Mouse (Mus musculus): ENCODE measurements around the gene Mpdz. TPM values are rescaled to one million over a fixed set of nuclear protein-coding genes. Genes with fewer than 3 reads are reported as not detected.

Gene Mpdz
- polyA plus RNA-seq, 1 experiment: 2.0 TPM

DNA sequence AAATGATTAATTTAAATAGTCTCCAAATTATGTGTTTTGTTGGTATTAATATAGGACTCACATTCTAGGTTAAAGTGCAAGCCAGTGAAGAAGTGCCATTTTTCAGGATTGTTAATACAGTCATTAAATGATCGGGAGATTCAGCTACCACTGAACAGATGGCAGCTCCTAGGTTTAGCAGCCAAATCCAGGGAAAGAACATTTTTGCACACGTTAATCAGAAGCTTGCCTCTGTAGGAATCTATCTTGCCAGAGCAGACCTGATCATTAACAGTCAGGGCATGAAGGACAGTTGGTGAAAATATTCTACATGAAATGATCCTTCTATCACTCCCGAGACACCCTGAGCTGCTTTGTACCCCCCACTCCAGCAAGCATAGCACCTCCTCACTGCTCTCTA is 120.4 kb downstream of the Mpdz start:
- TF ChIP-seq POLR2A (IDR thresholded peaks at IDR 0.05; ENCODE audit: low read depth, low read length) (no peak), CTCF (IDR thresholded peaks at IDR 0.05; ENCODE audit: extremely low read depth, insufficient read depth, insufficient read length, insufficient replicate concordance) (no peak)
- H3K4me3 ChIP-seq (ENCODE audit: extremely low read depth, insufficient read depth, insufficient read length): no peak overlapping the region
- no peak for DNase-seq (ENCODE audit: low read depth in 1 of 2, low spot score in 2 of 2)
- no peaks in the 10 kb centered on the region for H3K4me1 ChIP-seq (ENCODE audit: control insufficient read depth, insufficient read depth, insufficient read length)
- H3K27me3 ChIP-seq (ENCODE audit: control insufficient read depth, insufficient read depth, low read length): no peaks in the 10 kb centered on the region
- no peaks in the 10 kb centered on the region for H3K36me3 ChIP-seq (ENCODE audit: control insufficient read depth, insufficient read depth, low read length)
- 84% methylated on average over 3 of the region's 3 CpGs for WGBS
- no peak overlapping the region for H3K27ac ChIP-seq (ENCODE audit: insufficient read depth, low read length)

DNA sequence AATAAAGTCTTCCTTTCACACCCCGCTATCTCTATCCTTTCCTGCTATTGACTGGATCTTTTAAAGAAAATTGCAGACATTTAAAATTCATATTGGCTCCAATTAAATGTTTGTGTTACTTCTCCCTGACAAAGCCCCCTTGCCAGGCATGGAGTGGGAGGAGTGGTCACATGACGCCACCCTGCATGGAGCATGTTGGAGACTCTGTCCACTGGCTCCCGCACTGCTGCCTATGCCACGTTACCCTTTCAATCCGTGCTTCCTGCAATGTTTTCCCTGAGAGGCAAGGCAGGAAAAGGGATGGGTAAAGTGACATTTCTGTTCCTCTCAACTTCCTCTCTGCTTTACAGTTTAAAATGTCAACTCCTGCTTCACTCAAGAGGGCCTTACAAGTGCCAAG is 128.0 kb downstream of the Mpdz start:
- H3K27ac ChIP-seq (ENCODE audit: insufficient read depth, low read length): no peak overlapping the region
- H3K36me3 ChIP-seq (ENCODE audit: control insufficient read depth, insufficient read depth, low read length): no peaks in the 10 kb centered on the region
- no peak for DNase-seq (ENCODE audit: low read depth in 1 of 2, low spot score in 2 of 2)
- no peak overlapping the region for H3K4me3 ChIP-seq (ENCODE audit: extremely low read depth, insufficient read depth, insufficient read length)
- 86% methylated on average over 5 of the region's 5 CpGs for WGBS
- TF ChIP-seq CTCF (IDR thresholded peaks at IDR 0.05; ENCODE audit: extremely low read depth, insufficient read depth, insufficient read length, insufficient replicate concordance) (no peak), POLR2A (IDR thresholded peaks at IDR 0.05; ENCODE audit: low read depth, low read length) (no peak)
- no peaks in the 10 kb centered on the region for H3K4me1 ChIP-seq (ENCODE audit: control insufficient read depth, insufficient read depth, insufficient read length)
- no peaks in the 10 kb centered on the region; the same call in 1 of the 2 replicates for H3K27me3 ChIP-seq (ENCODE audit: control insufficient read depth, insufficient read depth, low read length)

DNA sequence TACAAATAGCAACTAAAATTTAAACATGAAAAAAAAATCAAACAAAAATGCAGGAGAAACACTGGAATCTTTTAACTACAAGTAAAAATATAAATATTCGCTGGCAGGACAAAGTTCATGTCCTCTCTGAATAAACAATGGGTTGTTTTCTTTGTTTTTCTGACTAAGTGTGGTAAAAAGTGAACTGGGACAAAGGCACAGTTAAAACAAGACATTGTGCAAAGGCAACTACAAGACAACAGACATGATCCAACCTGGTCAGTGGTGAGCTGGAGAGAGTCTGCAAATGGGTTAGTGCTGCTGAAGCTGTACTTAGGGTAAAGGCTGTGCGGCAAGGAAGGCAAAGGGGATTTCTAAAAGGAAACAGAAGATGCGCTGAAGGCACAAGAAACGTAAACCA is 129.4 kb downstream of the Mpdz start:
- H3K4me1 ChIP-seq (ENCODE audit: control insufficient read depth, insufficient read depth, insufficient read length): no peaks in the 10 kb centered on the region
- H3K36me3 ChIP-seq (ENCODE audit: control insufficient read depth, insufficient read depth, low read length): no peaks in the 10 kb centered on the region
- H3K27me3 ChIP-seq (ENCODE audit: control insufficient read depth, insufficient read depth, low read length): no peaks in the 10 kb centered on the region; the same call in 1 of the 2 replicates
- 83% methylated on average over 4 of the region's 4 CpGs for WGBS
- DNase-seq (ENCODE audit: low read depth in 1 of 2, low spot score in 2 of 2): no peak
- H3K27ac ChIP-seq (ENCODE audit: insufficient read depth, low read length): no peak overlapping the region
- TF ChIP-seq POLR2A (IDR thresholded peaks at IDR 0.05; ENCODE audit: low read depth, low read length) (no peak), CTCF (IDR thresholded peaks at IDR 0.05; ENCODE audit: extremely low read depth, insufficient read depth, insufficient read length, insufficient replicate concordance) (no peak)
- no peak overlapping the region for H3K4me3 ChIP-seq (ENCODE audit: extremely low read depth, insufficient read depth, insufficient read length)

DNA sequence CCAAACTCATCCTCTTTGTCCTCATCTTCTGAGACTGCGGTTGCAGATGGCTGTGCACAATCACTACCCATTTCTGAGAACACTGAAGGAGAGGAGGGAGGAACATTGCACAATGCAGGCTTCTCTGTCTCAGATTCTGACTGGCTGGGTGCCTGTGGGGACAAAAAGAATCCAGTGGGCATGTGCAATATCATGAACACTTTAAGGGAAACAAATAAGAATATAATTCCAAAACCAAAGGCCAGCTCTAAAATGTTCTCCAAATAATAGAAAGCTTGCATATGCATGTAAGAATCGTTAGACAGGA is 132.5 kb downstream of the Mpdz start:
- no peaks in the 10 kb centered on the region for H3K4me1 ChIP-seq (ENCODE audit: control insufficient read depth, insufficient read depth, insufficient read length)
- no peak overlapping the region for H3K27ac ChIP-seq (ENCODE audit: insufficient read depth, low read length)
- H3K27me3 ChIP-seq (ENCODE audit: control insufficient read depth, insufficient read depth, low read length): no peaks in the 10 kb centered on the region; the same call in 1 of the 2 replicates
- no peaks in the 10 kb centered on the region for H3K36me3 ChIP-seq (ENCODE audit: control insufficient read depth, insufficient read depth, low read length)
- 71% methylated on average over 2 of the region's 2 CpGs for WGBS
- DNase-seq (ENCODE audit: low read depth in 1 of 2, low spot score in 2 of 2): no peak
- TF ChIP-seq POLR2A (IDR thresholded peaks at IDR 0.05; ENCODE audit: low read depth, low read length): no peak
- TF ChIP-seq CTCF (IDR thresholded peaks at IDR 0.05; ENCODE audit: extremely low read depth, insufficient read depth, insufficient read length, insufficient replicate concordance): no peak
- H3K4me3 ChIP-seq (ENCODE audit: extremely low read depth, insufficient read depth, insufficient read length): no peak overlapping the region

DNA sequence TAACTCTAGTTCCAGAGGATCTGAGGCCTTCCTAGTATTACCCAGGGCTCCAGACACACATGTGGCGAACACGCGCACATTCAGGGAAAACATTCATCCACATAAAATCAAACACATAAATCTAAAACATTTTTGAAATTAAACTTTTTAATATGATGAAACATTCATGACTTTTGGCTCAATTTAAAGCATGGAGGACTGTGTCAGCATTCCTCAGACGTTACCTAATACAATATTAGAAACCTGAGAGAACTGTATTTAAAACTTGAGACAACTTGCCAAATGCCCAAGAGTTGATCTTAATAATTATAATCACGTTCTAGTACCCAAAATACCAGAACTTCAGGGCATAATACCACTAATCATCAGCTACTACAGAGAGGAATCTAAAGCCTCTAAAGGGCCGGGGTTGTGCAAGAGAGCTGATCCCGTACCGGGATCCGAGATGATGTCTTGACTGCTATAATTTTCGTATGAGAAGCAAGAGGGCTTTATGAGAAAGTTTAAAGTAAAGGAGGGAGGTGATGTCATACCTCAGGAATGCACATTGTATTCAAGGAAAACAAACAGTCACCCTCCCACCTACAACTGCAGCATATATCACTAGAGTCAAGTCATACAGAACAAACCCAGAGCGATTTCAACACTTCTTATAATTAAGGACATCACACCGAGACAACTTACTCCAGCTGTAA is 133.0 kb downstream of the Mpdz start:
- TF ChIP-seq POLR2A (IDR thresholded peaks at IDR 0.05; ENCODE audit: low read depth, low read length): no peak
- TF ChIP-seq CTCF (IDR thresholded peaks at IDR 0.05; ENCODE audit: extremely low read depth, insufficient read depth, insufficient read length, insufficient replicate concordance): no peak
- H3K36me3 ChIP-seq (ENCODE audit: control insufficient read depth, insufficient read depth, low read length): no peaks in the 10 kb centered on the region
- WGBS: 87% methylated on average over 12 of the region's 12 CpGs
- no peak overlapping the region for H3K27ac ChIP-seq (ENCODE audit: insufficient read depth, low read length)
- no peaks in the 10 kb centered on the region; the same call in 1 of the 2 replicates for H3K27me3 ChIP-seq (ENCODE audit: control insufficient read depth, insufficient read depth, low read length)
- no peaks in the 10 kb centered on the region for H3K4me1 ChIP-seq (ENCODE audit: control insufficient read depth, insufficient read depth, insufficient read length)
- DNase-seq (ENCODE audit: low read depth in 1 of 2, low spot score in 2 of 2): no peak
- no peak overlapping the region for H3K4me3 ChIP-seq (ENCODE audit: extremely low read depth, insufficient read depth, insufficient read length)

DNA sequence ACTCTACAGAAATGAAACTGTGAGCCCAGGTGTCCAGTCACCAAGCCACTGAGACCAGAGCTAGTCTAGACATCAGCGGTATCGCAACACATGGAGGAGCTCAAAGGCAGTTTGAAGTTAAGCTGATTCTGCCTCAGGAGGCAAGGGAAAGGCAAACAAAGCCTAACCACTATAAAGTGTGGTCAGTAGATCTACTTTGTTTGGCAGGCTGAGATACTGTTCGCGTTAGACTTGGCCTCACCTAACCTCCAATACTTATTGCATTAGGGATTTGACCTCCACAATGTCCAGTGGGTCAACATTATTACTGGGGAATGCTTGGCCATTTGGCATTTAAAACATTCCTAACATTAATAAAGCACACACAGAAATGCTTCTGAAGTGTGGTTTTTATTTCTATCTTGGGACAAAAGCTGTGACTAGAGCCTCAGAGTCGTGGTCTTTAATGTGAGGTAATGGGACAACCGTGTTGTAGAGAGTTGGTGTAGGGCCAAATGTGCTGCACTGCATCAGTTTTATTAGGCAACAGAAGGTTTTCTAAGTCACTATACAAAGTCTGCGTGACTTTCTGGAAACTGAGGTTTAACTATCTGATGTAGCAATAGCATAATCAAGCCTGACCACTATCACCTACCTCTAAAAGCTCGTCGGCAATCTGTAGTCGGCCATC is 134.9 kb downstream of the Mpdz start:
- H3K4me3 ChIP-seq (ENCODE audit: extremely low read depth, insufficient read depth, insufficient read length): no peak overlapping the region

DNA sequence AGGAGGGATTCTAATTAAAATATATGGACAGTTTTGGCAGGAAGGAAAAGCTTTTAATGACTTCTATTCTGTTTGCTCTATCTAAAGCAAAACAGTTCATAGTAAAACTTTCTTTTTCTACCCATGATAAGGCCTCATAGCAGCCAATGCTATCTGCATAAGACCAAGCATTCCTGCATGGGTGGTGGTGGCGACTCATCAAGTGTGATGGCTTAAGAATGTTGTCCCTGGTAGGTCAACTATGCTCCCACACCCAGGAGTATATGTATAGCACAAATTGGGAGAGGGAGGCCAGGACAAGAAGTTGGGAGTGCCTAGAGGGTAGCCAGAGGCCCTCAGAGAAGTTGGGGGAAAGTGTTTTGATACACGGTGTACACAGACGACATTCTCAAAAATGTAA is 140.6 kb downstream of the Mpdz start:
- DNase-seq (ENCODE audit: low read depth in 1 of 2, low spot score in 2 of 2): no peak
- TF ChIP-seq CTCF (IDR thresholded peaks at IDR 0.05; ENCODE audit: extremely low read depth, insufficient read depth, insufficient read length, insufficient replicate concordance) (no peak), POLR2A (IDR thresholded peaks at IDR 0.05; ENCODE audit: low read depth, low read length) (no peak)
- H3K36me3 ChIP-seq (ENCODE audit: control insufficient read depth, insufficient read depth, low read length): no peaks in the 10 kb centered on the region
- no peak overlapping the region for H3K27ac ChIP-seq (ENCODE audit: insufficient read depth, low read length)
- no peak overlapping the region for H3K4me3 ChIP-seq (ENCODE audit: extremely low read depth, insufficient read depth, insufficient read length)
- H3K4me1 ChIP-seq (ENCODE audit: control insufficient read depth, insufficient read depth, insufficient read length): no peaks in the 10 kb centered on the region
- H3K27me3 ChIP-seq (ENCODE audit: control insufficient read depth, insufficient read depth, low read length): no peaks in the 10 kb centered on the region
- 91% methylated on average over 3 of the region's 3 CpGs for WGBS

More for the DNA sequence above, 134.9 kb downstream of the Mpdz start:
- no peaks in the 10 kb centered on the region for H3K4me1 ChIP-seq (ENCODE audit: control insufficient read depth, insufficient read depth, insufficient read length)
- no peak overlapping the region for H3K27ac ChIP-seq (ENCODE audit: insufficient read depth, low read length)
- TF ChIP-seq CTCF (IDR thresholded peaks at IDR 0.05; ENCODE audit: extremely low read depth, insufficient read depth, insufficient read length, insufficient replicate concordance) (no peak), POLR2A (IDR thresholded peaks at IDR 0.05; ENCODE audit: low read depth, low read length) (no peak)
- H3K36me3 ChIP-seq (ENCODE audit: control insufficient read depth, insufficient read depth, low read length): no peaks in the 10 kb centered on the region
- no peak for DNase-seq (ENCODE audit: low read depth in 1 of 2, low spot score in 2 of 2)
- no peaks in the 10 kb centered on the region; the same call in 1 of the 2 replicates for H3K27me3 ChIP-seq (ENCODE audit: control insufficient read depth, insufficient read depth, low read length)
- WGBS: 91% methylated on average over 10 of the region's 10 CpGs

All from spleen, adult 2 months (tissue).